Mouse (Mus musculus) layer of hippocampus, adult 2 months (tissue): Measurements from ENCODE around the gene Srsf2. TPM values are rescaled to one million over a fixed set of nuclear protein-coding genes. Genes with fewer than 3 reads are reported as not detected.
"Not testable (repeated sequence)": the region's sequence is repeated elsewhere in the genome, so short reads cannot be mapped to it uniquely, and the experiment has no call there.

Experiments used
- DNase-seq, 2 experiments: peaks; one replicate each; pipeline ENCODE4 v3.0.0; 2022; ENCODE audit warnings: low spot score in 2 of 2
- H3K27ac ChIP-seq: fragments of 200-600 bp; 2 replicates; pipeline ENCODE4 v1.8.1; 2022
- H3K4me3 ChIP-seq: fragments of 200-600 bp; 2 replicates; pipeline ENCODE4 v1.8.1; 2022; ENCODE audit warnings: mild to moderate bottlenecking
- CTCF ChIP-seq: fragments of 200-600 bp; conservative IDR thresholded peaks from 2 replicates; pipeline ENCODE4 v1.8.1; 2022; ENCODE audit warnings: antibody characterized with exemption, mild to moderate bottlenecking, moderate library complexity
- total RNA-seq, 2 experiments: library from RNA; stranded (reverse); gene quantifications; 2 replicates each; pipeline ENCODE4 v1.2.3; 2021

The Srsf2 gene
- total RNA-seq, 2 experiments from 2014 or later = 163 to 180 TPM

DNA sequence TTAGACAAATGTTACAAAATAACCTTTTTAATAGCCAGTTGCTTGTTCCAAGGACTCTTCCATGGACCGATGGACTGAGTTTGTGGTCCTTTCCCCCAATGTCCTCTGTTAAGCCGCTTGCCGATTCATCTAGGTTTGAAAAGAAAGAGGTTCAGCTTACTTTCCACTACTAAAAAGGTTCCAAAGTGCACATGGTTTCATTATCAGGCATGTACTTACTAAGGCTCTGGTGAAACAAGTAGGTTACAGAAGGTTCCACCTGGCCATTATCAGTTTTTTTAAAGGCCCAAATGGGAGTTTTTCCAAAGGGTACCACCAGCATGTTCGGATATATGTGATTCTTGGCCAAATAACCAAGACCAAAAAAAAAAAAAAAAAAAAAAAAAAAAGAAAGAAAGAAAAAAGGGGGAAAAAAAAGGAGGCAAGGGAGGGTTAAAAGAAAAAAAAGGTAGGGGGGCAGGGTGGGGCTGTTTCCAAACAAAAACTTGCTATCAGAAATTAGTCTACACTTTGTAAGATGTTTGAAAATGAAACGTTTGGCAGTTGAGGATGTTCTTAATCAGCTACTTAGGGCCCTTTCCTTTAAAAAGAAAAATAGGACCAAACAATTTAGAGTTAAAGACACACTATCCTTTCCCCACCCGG, 1.9 kb downstream of the Srsf2 start:
- DNase-seq = no peak
- TF ChIP-seq CTCF = no peak
- Histone ChIP-seq H3K27ac (peak overlapping the region; percentile 40; the same call in 1 of the 2 replicates), H3K4me3 (peak overlapping the region; percentile 78)

DNA sequence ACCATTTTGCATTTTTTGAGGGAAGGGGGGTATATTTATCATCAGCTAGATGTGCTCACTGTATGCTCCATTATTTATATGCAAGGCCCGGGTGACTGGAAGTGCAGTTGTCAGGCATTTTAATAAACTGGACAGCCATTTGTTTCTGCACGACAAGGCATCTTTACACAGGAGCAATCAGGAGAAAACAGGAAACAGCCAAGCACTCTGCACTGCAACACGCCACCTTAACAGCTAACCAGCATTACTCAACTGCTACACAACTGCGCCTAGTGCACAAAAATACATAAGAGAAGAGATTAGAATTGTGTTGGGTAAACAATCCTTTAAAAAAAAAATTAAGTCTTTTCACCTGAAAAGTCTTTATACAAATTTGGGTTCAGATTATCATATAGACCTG, 2.8 kb downstream of the Srsf2 start:
- Histone ChIP-seq H3K4me3 (peak overlapping the region; percentile 3; the same call in 1 of the 2 replicates), H3K27ac (0 out of 2 replicates have a peak overlapping the region, but pooled peaks have one; percentile 40)
- no peak for TF ChIP-seq CTCF
- DNase-seq = no peak

DNA sequence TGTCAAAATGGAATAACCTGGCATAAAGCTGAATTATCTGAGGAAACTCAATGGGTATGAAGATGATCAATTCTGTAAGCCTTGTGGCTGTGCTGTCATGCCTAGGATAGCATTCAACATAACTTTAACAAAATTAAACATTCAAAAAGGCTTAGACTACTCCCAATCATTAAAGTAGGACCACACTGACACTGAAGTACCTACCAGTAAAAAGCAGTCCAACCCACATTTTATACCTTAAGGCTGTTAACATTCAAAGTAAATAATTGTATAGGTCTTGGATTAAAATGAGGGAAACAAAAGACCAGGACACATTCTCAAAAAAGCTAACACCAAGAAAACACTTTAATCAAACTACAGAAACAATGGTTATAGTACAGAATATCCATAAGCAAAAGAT, 3.3 kb downstream of the Srsf2 start:
- no peak for TF ChIP-seq CTCF

DNA sequence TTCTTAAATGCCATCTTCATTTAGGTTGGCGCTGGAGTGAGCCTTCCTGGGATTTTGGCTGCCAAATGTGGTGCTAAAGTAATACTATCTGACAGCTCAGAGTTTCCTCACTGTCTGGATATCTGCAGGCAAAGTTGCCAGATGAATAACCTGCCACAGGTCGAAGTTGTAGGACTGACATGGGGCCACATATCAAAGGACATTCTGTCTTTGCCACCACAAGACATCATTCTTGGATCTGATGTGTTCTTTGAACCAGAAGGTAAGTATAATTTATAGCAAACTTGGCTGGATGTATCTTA, 4.1 kb downstream of the Srsf2 start:
- not testable (repeated sequence) for H3K4me3 ChIP-seq, DNase-seq, H3K27ac ChIP-seq

More for the DNA sequence above, 3.3 kb downstream of the Srsf2 start:
- Histone ChIP-seq H3K4me3 (no peak overlapping the region), H3K27ac (no peak overlapping the region)
- no peak for DNase-seq

DNA sequence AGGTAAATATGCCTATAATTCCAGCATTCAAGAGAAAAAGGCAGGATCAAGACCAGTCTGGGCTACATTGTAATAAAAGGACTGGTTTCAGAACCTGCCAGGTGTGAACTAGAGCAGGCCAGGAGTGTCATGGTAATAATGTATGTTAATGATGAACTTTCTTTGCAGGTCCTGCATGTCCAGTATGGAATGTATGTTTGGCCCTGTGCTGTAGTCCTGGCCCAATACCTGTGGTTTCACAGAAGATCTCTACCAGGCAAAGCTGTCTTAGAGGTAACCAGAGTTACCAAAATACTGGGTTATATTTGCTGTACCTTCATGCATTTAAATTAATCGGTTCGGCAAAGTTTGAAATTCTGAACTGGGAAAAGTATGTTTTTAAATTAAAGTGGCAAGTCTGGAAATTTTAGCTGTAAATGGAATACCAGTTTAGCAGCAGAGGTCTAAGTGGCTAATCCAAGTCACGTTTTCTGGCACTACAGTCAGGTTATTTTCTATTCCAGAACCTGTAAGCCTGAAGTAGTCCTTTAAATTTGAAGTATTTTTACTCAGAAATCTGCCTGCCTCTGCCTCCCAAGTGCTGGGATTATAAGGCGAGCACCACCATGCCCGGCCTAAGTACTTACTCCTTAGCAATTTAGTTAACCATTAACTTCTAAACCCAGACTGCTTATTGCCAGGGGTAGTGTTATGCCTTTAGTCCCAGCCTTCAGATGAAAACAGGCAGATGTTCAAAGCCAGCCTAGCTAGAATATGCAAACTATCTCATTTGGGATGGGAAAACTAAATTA, 4.6 kb downstream of the Srsf2 start:
- no peak for DNase-seq
- no peak for TF ChIP-seq CTCF
- Histone ChIP-seq H3K27ac (no peak overlapping the region), H3K4me3 (no peak overlapping the region)

DNA sequence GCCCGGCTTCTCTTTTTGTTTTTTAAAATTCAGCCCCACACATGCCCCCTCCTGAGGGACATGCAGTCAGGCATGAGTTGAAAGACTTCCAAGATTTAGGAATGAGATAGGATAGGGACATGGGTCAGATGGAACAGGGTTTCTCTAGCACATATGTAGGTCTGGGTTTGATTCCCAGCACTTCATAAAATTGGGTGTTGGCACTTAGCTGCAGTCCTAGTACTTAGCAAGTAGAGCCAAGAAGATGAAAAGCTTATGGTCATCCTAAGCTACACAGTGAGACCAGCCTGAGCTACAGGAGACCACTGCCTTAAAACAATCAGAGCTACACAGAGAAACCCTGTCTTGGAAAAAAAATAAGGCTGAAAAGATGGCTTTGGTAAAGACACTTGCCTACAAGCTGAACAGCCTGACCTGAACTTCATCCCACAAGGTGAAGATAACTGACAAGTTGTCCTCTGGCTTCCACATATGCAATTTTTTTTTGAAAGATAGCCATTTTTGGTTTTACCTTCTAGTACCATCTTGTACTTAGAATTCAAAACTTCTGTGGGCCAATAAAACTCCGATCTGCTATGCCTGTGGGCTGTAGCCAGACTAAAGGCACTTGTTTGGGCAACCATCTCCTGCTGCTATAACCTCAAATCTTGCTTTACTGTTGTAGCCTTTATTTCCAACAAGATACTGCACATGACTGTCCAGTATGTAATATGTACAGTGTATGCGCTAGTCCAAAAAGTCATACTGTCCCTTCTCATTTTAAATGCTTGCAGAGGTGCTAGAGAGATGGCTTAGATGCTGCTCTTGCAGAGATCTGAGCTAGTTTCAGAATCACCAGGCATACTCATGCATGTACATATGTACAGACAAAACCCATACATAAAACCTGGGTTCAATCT, 5.5 kb downstream of the Srsf2 start:
- Histone ChIP-seq H3K4me3 (no peak overlapping the region), H3K27ac (no peak overlapping the region)
- TF ChIP-seq CTCF = no peak
- no peak for DNase-seq

DNA sequence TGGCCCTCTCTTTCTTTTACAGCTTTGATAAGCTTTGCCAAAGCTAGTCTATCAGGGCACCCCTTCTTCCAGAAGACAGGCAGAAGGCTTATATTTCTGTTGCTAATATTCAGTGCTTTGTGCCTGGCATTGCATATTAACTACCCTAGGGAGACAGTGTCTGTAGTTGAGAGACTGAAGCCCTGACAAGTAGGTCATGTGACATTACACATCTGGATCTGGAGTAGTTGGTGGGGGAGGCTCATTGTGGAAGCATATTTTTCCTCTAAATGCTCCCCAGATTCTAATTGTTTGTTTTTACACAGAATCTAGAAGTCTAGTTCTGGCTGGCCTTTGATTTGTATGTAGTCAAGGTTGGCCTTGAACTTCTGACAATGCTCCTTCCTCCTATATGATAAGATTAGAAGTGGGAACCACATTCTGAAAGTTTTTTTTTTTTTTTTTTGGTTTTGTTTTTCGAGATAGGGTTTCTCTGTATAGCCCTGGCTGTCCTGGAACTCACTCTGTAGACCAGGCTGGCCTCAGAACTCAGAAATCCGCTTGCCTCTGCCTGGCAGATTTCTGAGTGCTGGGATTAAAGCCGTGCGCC, 6.2 kb downstream of the Srsf2 start:
- no peak for DNase-seq
- TF ChIP-seq CTCF = no peak
- H3K4me3 ChIP-seq = no peak overlapping the region
- H3K27ac ChIP-seq = no peak overlapping the region; the same call in 1 of the 2 replicates

DNA sequence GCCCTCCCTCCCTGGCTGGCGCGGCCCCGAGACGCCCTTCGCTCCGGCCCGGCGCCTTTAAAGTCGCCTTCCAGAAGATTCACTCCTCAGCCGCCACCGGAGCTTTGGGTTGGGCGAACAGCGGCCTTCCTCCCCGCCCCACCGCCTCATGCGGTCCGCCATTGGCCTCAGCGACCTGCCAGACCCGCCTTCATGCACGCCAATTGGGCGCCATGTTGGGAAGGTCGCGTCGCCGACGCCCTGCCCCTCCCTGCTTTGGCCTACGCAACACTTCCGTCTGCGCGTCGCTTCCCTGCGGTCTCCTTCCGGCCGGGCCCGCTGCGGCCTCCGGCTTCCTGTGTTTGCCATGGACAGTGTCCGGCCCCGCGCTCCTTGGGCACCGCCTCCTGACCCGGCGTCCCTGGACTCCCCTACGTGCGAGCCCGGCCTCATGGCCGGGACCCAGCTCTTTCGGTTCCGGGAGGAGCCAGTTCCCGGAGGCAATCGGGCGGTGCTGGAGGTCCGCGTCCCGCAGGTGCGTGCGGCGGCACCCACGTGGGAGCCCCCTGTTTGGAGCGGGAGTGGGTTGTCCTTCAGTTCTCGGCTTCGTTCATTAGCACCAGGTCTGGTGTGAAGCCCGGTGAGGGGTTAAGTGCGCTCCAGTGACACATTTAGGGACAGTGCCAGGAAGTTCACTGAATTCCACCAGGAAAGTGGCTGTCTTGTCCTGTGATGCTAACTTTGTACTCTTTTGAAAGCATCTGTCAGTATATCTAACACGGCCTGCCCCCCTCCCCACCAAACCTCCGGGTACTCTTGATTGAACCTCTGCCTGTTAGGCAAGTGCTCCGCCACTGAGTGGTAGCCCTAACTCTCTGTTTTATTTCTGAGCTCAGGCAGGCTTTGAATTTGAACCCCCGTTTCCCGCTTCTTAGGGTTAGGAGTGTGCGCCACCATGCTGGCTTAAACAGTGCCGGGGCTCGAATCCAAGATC, 9.3 kb downstream of the Srsf2 start, which contains the start of the genes Mettl23 and Jmjd6:
Gene Mettl23 (plus strand): TSS at position 18 of the 973 bp plus-strand sequence.
Gene Jmjd6 (minus strand): TSS at position 189 of the 973 bp plus-strand sequence.
- H3K4me3 ChIP-seq = peak within 1 kb of the TSS; percentile 98
- peak; percentile 97 to 98 for DNase-seq
- no peak for TF ChIP-seq CTCF
- peak within 1 kb of the TSS; percentile 98 for H3K27ac ChIP-seq

DNA sequence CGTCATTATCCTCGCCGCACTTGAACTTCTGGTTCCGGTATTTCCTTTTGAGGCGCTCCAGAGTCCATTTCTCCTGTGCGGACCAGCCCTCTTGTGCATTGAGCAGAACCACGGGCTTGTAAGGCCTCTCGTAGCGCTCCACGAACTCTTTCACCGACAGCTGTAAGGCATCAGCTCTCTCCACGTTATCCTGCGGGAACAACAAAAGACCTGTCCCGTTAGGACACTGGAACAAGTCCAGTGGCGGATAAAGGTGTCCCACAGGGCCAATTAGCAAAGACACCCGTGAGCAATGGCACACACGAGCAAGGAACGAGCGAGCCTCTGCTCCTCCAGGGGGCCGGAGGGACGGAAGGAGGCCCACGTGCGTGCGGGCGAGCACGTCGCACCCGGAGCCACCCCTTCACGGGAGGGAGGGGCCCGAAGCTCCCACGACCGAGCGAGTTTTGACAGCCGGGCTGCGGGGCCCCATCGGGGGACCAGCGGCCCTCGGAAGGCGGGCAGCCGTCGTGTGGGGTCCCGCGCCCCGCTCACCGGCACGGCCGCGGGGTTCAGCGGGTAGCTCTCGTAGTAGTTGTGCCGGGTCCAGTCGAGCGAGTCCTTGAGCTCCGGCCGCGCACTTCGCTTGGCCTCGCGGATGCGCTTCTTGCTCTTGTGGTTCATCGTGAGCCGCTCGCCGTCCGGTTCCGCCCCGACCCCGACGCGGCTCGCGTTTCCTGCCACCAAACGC, 10.2 kb downstream of the Srsf2 start:
- peak overlapping the region; percentile 98 for H3K27ac ChIP-seq
- peak overlapping the region; percentile 98 for H3K4me3 ChIP-seq
- TF ChIP-seq CTCF = peak; percentile 38
- DNase-seq = peak; percentile 58 to 62

DNA sequence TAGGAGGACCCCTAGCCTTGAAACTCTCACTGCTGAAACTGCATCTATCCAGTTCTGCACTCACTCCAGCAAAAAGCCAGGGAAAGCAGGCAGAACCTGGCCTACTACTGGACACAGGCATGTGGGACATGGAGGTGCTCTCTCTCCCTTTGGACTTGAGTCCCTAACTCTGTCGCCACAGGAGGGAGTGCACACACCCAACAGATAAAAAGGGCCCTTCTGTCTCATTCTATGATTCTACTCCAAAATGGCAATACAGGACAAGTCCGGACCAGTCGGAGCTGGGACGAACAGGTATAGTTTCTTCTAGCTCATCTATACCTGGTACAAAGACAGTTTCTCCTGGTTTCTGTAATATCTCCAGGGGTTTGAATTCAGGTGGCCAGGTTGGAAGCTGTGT, 12.1 kb downstream of the Srsf2 start:
- Histone ChIP-seq H3K4me3 (no peak overlapping the region; the same call in 1 of the 2 replicates), H3K27ac (no peak overlapping the region)
- TF ChIP-seq CTCF = no peak
- no peak for DNase-seq

DNA sequence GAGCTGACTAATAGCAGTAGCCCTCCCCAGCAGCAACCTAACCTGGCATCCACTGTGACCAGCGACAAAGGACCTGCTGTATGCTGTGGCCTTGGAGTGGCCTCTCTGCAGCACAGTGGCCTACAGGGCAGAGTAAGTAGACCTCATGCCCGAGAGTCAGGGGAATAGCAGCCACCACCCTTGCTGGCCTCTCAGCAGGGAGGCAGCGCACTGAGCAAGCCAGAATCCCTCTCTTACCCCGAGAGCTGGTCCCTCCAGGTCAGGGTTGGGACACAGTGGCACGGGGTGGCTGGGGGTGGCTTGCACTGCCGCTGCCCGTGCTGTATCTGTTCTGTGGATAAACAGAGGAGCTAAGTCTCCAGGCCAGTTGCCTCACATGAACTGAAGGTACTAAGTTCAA, 13.3 kb downstream of the Srsf2 start:
- no peak for TF ChIP-seq CTCF
- DNase-seq = no peak
- H3K4me3 ChIP-seq = no peak overlapping the region
- no peak overlapping the region for H3K27ac ChIP-seq
